Mouse (Mus musculus) spleen, postnatal 14 days (tissue): ENCODE data around the gene Rhox11.
"Not testable (repeated sequence)": the region's sequence is repeated elsewhere in the genome, so short reads cannot be mapped to it uniquely, and the experiment has no call there.

Source experiments
- DNase-seq, 2 experiments: peaks; one replicate each; pipeline ENCODE4 v3.0.0; 2021 to 2022; ENCODE audit warnings: low spot score in 2 of 2

The Rhox11 gene

GRCm38 (mm10) chrX:38085041-38085440, at the start of gene Rhox11:
Gene Rhox11 (minus strand): TSS chrX:38085141.
- DNase-seq: no peak

GRCm38 (mm10) chrX:38121478-38121877, 36.5 kb upstream of the Rhox11 start:
- no peak for DNase-seq

DNA sequence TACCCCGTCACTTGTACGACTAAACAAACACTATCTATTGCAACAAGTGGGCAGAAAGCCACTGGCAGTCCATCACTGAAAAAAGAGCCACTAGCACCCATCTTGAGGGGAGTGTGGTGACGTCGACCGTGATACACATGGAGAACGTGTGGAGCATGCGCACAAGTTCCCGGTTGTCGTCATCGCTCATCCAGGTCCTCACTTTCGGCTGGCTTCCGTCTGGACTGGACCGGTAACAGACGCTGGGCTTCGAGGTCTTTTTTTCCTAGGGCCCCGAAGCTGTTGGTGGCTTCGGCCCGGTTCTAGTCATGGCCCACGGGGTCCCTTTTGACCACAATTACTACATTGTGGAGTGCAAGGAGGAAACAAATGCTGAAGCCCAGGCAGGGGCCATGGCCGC, 36.0 kb upstream of the Rhox11 start, which contains the start of gene Rhox13:
TSS of gene Rhox13 (plus strand) at position 238 of the 400 bp plus-strand sequence.
- DNase-seq: no peak

GRCm38 (mm10) chrX:38110807-38111206, 25.9 kb upstream of the Rhox11 start, which contains the start of gene Rhox12:
Gene Rhox12 (minus strand): TSS chrX:38110907.
- DNase-seq: no peak

- peak in 1 of 2 experiments; percentile 4 for DNase-seq
Measured at GRCm38 (mm10) chrX:38084226-38084625, 715 bp downstream of the Rhox11 start.

DNA sequence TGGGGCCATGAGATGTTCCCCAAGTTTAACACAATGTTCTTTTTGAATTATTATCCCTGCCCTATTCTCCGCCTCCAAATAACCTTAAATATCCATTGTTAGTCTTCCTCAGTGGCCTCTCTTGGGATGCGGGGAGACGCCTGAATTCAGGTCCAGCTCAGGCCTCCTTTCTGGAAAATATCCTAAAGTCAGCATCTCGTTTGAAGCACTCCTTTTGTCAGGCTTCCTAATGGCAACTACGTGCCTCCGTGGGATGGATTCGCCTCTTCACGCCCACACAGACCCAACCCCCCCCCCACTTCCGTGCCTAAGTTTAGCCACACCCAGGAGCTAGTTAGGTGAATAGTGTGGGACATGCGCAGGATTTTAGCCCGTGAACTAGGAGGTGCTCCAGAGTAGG, 18.8 kb downstream of the Rhox11 start, which contains the start of gene Rhox10:
TSS of gene Rhox10 (plus strand) at position 301 of the 400 bp plus-strand sequence.
- DNase-seq: no peak

- DNase-seq: no peak
Measured at GRCm38 (mm10) chrX:38061544-38061943, 23.4 kb downstream of the Rhox11 start.

DNA sequence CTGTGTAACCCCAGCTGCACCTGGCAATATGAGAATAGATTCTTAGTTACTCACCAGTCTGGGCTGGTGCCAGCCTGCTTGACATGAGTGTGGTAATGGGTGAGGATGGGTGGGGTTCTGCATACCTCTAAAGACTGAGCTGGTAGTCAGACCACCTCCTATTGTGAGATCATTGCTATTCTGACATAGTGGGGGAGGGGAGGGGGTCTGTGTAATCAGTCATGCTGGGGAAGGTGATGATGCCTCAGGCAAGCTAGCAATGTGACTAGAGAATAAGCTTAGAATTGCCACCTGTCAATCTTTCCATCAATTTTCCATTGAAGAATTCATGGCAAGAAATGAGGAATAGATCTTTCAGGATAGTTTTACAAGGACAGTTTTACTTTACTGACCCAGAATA, 41.9 kb downstream of the Rhox11 start, which contains the start of gene Btg1-ps2:
TSS of gene Btg1-ps2 (minus strand) at position 101 of the 400 bp plus-strand sequence.
- DNase-seq: not testable (repeated sequence)

- DNase-seq: no peak
Measured at GRCm38 (mm10) chrX:38039666-38040065, 45.3 kb downstream of the Rhox11 start.

- no peak for DNase-seq
Measured at GRCm38 (mm10) chrX:38033841-38034240, 51.1 kb downstream of the Rhox11 start.
